Mouse (Mus musculus): ENCODE measurements around the gene Ptpre.

DNA sequence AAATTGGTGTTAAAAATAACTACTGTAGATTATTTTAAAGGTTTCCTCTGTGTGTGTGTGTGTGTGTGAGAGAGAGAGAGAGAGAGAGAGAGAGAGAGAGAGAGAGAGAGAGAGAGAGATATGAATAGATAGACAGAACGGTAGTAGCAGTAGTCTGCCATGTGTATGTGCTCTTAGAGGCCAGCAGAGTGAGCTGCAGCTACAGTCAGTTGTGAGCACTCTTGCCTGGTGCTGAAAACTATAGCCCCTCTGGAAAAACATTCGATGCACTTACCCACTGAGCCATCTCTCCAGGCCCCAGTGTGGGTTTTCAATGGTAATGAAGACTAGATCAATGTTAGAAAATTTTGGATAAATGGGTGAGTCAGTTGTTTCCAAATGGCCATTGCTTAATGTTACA is 37.9 kb upstream of the Ptpre start:
- no peak for TF ChIP-seq CTCF (conservative IDR thresholded peaks at IDR 0.05; ENCODE audit: low read length)
- TF ChIP-seq POU5F1 (IDR thresholded peaks at IDR 0.05; ENCODE audit: borderline replicate concordance, low read length), result no peak
- no peak for TF ChIP-seq NANOG (IDR thresholded peaks at IDR 0.05; ENCODE audit: borderline replicate concordance, low read length)

All from E14TG2a.4 (cell line).